Mouse (Mus musculus): Measurements from ENCODE around the gene Bcl7b. TPM values are rescaled to one million over a fixed set of nuclear protein-coding genes. Genes with fewer than 3 reads are reported as not detected.

The Bcl7b gene
- polyA plus RNA-seq (2015; fragmentation: Nextera tagmentation; extraction: Ambion mirVana), result 58.8 and 65.6 TPM in 2 replicates

- ATAC-seq (replicated peaks; ENCODE audit: low FRiP score, low read depth), result peak; percentile 95
- Histone ChIP-seq H3K9me3 (replicated peaks; ENCODE audit: low read length) (no peaks in the 10 kb centered on the region), H3K36me3 (ENCODE audit: insufficient read depth, low read length) (peaks cover 18% of the 10 kb centered on the region; the same call in 1 of the 2 replicates), H3K4me1 (replicated peaks; ENCODE audit: insufficient read depth, low read length) (peaks cover 11% of the 10 kb centered on the region; the same call in 1 of the 2 replicates), H3K4me3 (replicated peaks; ENCODE audit: low read depth, low read length) (peak within 1 kb of the TSS; percentile 73), H3K27me3 (ENCODE audit: insufficient read depth, low read length) (no peaks in the 10 kb centered on the region), H3K9ac (ENCODE audit: low read depth, low read length) (peak within 1 kb of the TSS; percentile 92), H3K4me2 (ENCODE audit: low read length) (peak within 1 kb of the TSS; percentile 87), H3K27ac (peak within 1 kb of the TSS; percentile 99)
- WGBS, result 3% methylated on average over 90 of the region's 95 CpGs
- DNase-seq (ENCODE audit: low spot score), result peak; percentile 99
- peak; percentile 2; the same call in 1 of the 2 replicates for TF ChIP-seq CTCF (IDR thresholded peaks at IDR 0.05; ENCODE audit: low read depth)
Measured at GRCm38 (mm10) chr5:135168063-135169062, at the start of gene Bcl7b. Gene Bcl7b (plus strand): TSS chr5:135168283.

- Histone ChIP-seq H3K9me3 (replicated peaks; ENCODE audit: low read length) (no peaks in the 10 kb centered on the region), H3K27me3 (ENCODE audit: insufficient read depth, low read length) (no peaks in the 10 kb centered on the region), H3K9ac (ENCODE audit: low read depth, low read length) (no peak overlapping the region), H3K4me2 (ENCODE audit: low read length) (no peak overlapping the region), H3K4me3 (replicated peaks; ENCODE audit: low read depth, low read length) (no peak overlapping the region), H3K27ac (no peak overlapping the region), H3K4me1 (replicated peaks; ENCODE audit: insufficient read depth, low read length) (no peaks in the 10 kb centered on the region), H3K36me3 (ENCODE audit: insufficient read depth, low read length) (no peaks in the 10 kb centered on the region)
- peak; percentile 88 for TF ChIP-seq CTCF (IDR thresholded peaks at IDR 0.05; ENCODE audit: low read depth)
- 22% methylated on average over 6 of the region's 6 CpGs for WGBS
- DNase-seq (ENCODE audit: low spot score) (peak; percentile 86), ATAC-seq (replicated peaks; ENCODE audit: low FRiP score, low read depth) (0 out of 2 replicates have a peak, but pooled peaks have one; percentile 52)
Measured at GRCm38 (mm10) chr5:135118589-135119081, 49.4 kb upstream of the Bcl7b start.

- Histone ChIP-seq H3K9me3 (replicated peaks; ENCODE audit: low read length) (no peaks in the 10 kb centered on the region), H3K27ac (no peak overlapping the region), H3K4me2 (ENCODE audit: low read length) (no peak overlapping the region), H3K36me3 (ENCODE audit: insufficient read depth, low read length) (no peaks in the 10 kb centered on the region), H3K9ac (ENCODE audit: low read depth, low read length) (no peak overlapping the region), H3K27me3 (ENCODE audit: insufficient read depth, low read length) (no peaks in the 10 kb centered on the region), H3K4me3 (replicated peaks; ENCODE audit: low read depth, low read length) (no peak overlapping the region), H3K4me1 (replicated peaks; ENCODE audit: insufficient read depth, low read length) (no peaks in the 10 kb centered on the region)
- TF ChIP-seq CTCF (IDR thresholded peaks at IDR 0.05; ENCODE audit: low read depth), result peak; percentile 52
- DNase-seq (ENCODE audit: low spot score), result no peak
- no peak for ATAC-seq (replicated peaks; ENCODE audit: low FRiP score, low read depth)
- 69% methylated on average over 4 of the region's 4 CpGs for WGBS
Measured at GRCm38 (mm10) chr5:135120753-135121152, 47.3 kb upstream of the Bcl7b start.

- Histone ChIP-seq H3K9ac (ENCODE audit: low read depth, low read length) (no peak overlapping the region), H3K27me3 (ENCODE audit: insufficient read depth, low read length) (no peaks in the 10 kb centered on the region), H3K27ac (no peak overlapping the region), H3K4me1 (replicated peaks; ENCODE audit: insufficient read depth, low read length) (no peaks in the 10 kb centered on the region), H3K36me3 (ENCODE audit: insufficient read depth, low read length) (no peaks in the 10 kb centered on the region), H3K4me3 (replicated peaks; ENCODE audit: low read depth, low read length) (no peak overlapping the region), H3K4me2 (ENCODE audit: low read length) (no peak overlapping the region), H3K9me3 (replicated peaks; ENCODE audit: low read length) (no peaks in the 10 kb centered on the region)
- TF ChIP-seq CTCF (IDR thresholded peaks at IDR 0.05; ENCODE audit: low read depth), result no peak
- DNase-seq (ENCODE audit: low spot score) (no peak), ATAC-seq (replicated peaks; ENCODE audit: low FRiP score, low read depth) (no peak)
- WGBS, result 71% methylated on average over 6 of the region's 6 CpGs
Measured at GRCm38 (mm10) chr5:135126121-135126520, 42.0 kb upstream of the Bcl7b start.

- no peaks in the 10 kb centered on the region for H3K36me3 ChIP-seq (ENCODE audit: insufficient read depth, low read length)
- WGBS, result 84% methylated on average over 6 of the region's 6 CpGs
- no peak overlapping the region for H3K4me3 ChIP-seq (replicated peaks; ENCODE audit: low read depth, low read length)
- DNase-seq (ENCODE audit: low spot score), result no peak
- no peak for ATAC-seq (replicated peaks; ENCODE audit: low FRiP score, low read depth)
- no peaks in the 10 kb centered on the region for H3K4me1 ChIP-seq (replicated peaks; ENCODE audit: insufficient read depth, low read length)
- H3K9me3 ChIP-seq (replicated peaks; ENCODE audit: low read length), result no peaks in the 10 kb centered on the region
- H3K4me2 ChIP-seq (ENCODE audit: low read length), result no peak overlapping the region
- H3K27ac ChIP-seq, result no peak overlapping the region
- no peaks in the 10 kb centered on the region; the same call in 1 of the 2 replicates for H3K27me3 ChIP-seq (ENCODE audit: insufficient read depth, low read length)
- no peak for TF ChIP-seq CTCF (IDR thresholded peaks at IDR 0.05; ENCODE audit: low read depth)
- no peak overlapping the region for H3K9ac ChIP-seq (ENCODE audit: low read depth, low read length)
Measured at GRCm38 (mm10) chr5:135127669-135128068, 40.4 kb upstream of the Bcl7b start.

GRCm38 (mm10) chr5:135129747-135130146 is 38.3 kb upstream of the Bcl7b start:
- Histone ChIP-seq H3K4me2 (ENCODE audit: low read length) (no peak overlapping the region), H3K9ac (ENCODE audit: low read depth, low read length) (no peak overlapping the region), H3K36me3 (ENCODE audit: insufficient read depth, low read length) (no peaks in the 10 kb centered on the region), H3K27me3 (ENCODE audit: insufficient read depth, low read length) (peaks cover 4% of the 10 kb centered on the region), H3K9me3 (replicated peaks; ENCODE audit: low read length) (no peaks in the 10 kb centered on the region), H3K27ac (no peak overlapping the region), H3K4me1 (replicated peaks; ENCODE audit: insufficient read depth, low read length) (no peaks in the 10 kb centered on the region), H3K4me3 (replicated peaks; ENCODE audit: low read depth, low read length) (no peak overlapping the region)
- TF ChIP-seq CTCF (IDR thresholded peaks at IDR 0.05; ENCODE audit: low read depth), result no peak
- DNase-seq (ENCODE audit: low spot score) (no peak), ATAC-seq (replicated peaks; ENCODE audit: low FRiP score, low read depth) (no peak)
- WGBS, result 87% methylated on average over 4 of the region's 4 CpGs

All from kidney, postnatal 0 days (tissue).